Mouse (Mus musculus): ENCODE measurements around the gene 4930522L14Rik.
"Not testable (repeated sequence)": the region's sequence is repeated elsewhere in the genome, so short reads cannot be mapped to it uniquely, and the experiment has no call there.

- not testable (repeated sequence) for TF ChIP-seq CTCF (IDR thresholded peaks at IDR 0.05; ENCODE audit: low read depth, low read length); POLR2A (IDR thresholded peaks at IDR 0.05; ENCODE audit: borderline replicate concordance, low read depth, low read length)
Measured at GRCm38 (mm10) chr5:109801466-109801865, 49.8 kb upstream of the 4930522L14Rik start.
